Mouse (Mus musculus) MEL (cell line): ENCODE results near the gene Thsd7a. TPM values are rescaled to one million over a fixed set of nuclear protein-coding genes. Genes with fewer than 3 reads are reported as not detected.

ENCODE experiments used
- DNase-seq: peaks from one replicate; pipeline ENCODE4 v3.0.0; 2011; ENCODE audit warnings: low read depth, low spot score
- H3K27ac ChIP-seq: 2 replicates; pipeline ENCODE4 v1.5.1; 2012; ENCODE audit warnings: low read depth, mild to moderate bottlenecking, control low read depth, low read length, moderate library complexity; ENCODE audit not compliant: control insufficient read depth
- H3K27me3 ChIP-seq, 2 experiments: fragments of 150-350 bp in 1 of 2; sonication (generic) in 1 of 2; 2 replicates each; pipeline ENCODE4 v1.6.1; 2012; ENCODE audit warnings: low read length in 2 of 2, mild to moderate bottlenecking in 2 of 2, improper control_type of control experiment in 1 of 2, moderate library complexity in 1 of 2; ENCODE audit not compliant: insufficient read depth in 2 of 2, control insufficient read depth in 1 of 2
- H3K36me3 ChIP-seq, 2 experiments: 2 replicates each; pipeline ENCODE4 v1.6.1; 2012 to 2014; ENCODE audit warnings: low read length in 2 of 2, improper control_type of control experiment in 1 of 2, inconsistent platforms in 1 of 2, mild to moderate bottlenecking in 1 of 2; ENCODE audit not compliant: insufficient read depth in 2 of 2, control insufficient read depth in 1 of 2
- H3K4me1 ChIP-seq, 2 experiments: fragments of 150-350 bp in 1 of 2; sonication (generic) in 1 of 2; 2 replicates each; pipeline ENCODE4 v1.6.1; 2012; ENCODE audit warnings: low read length in 2 of 2, improper control_type of control experiment in 1 of 2, mild to moderate bottlenecking in 1 of 2; ENCODE audit not compliant: insufficient read depth in 2 of 2, control insufficient read depth in 1 of 2
- H3K4me3 ChIP-seq, 2 experiments: fragments of 150-350 bp in 1 of 2; sonication (generic) in 1 of 2; 2 replicates each; pipeline ENCODE4 v1.5.1; 2012; ENCODE audit warnings: low read depth in 2 of 2, low read length in 2 of 2, mild to moderate bottlenecking in 2 of 2, moderate library complexity in 2 of 2, control low read depth in 1 of 2, improper control_type of control experiment in 1 of 2; ENCODE audit not compliant: control insufficient read depth in 1 of 2, insufficient read depth in 1 of 2
- H3K79me2 ChIP-seq: 2 replicates; pipeline ENCODE4 v1.6.1; 2012; ENCODE audit warnings: mild to moderate bottlenecking, low read length, moderate library complexity; ENCODE audit not compliant: control insufficient read depth, poor library complexity, insufficient read depth
- H3K9ac ChIP-seq: 2 replicates; pipeline ENCODE4 v1.6.1; 2012; ENCODE audit warnings: low read depth, mild to moderate bottlenecking, control low read depth, low read length, moderate library complexity; ENCODE audit not compliant: control insufficient read depth, poor library complexity, severe bottlenecking
- H3K9me3 ChIP-seq: fragments of 150-350 bp; sonication (generic); replicated peaks from 2 replicates; pipeline ENCODE4 v1.6.1; 2012; ENCODE audit warnings: mild to moderate bottlenecking, low read length, improper control_type of control experiment, moderate library complexity; ENCODE audit not compliant: insufficient read depth
- CHD2 ChIP-seq: IDR thresholded peaks from 2 replicates; pipeline ENCODE4 v1.6.1; 2011; ENCODE audit warnings: low read length, improper control_type of control experiment
- CTCF ChIP-seq, 3 experiments: IDR thresholded peaks in 2 of 3; conservative IDR thresholded peaks in 1 of 3; 2 replicates each; pipeline ENCODE4 v1.5.1; 2011 to 2012; ENCODE audit warnings: low read length in 3 of 3, low read depth in 2 of 3, mild to moderate bottlenecking in 2 of 3, improper control_type of control experiment in 1 of 3, inconsistent platforms in 1 of 3, mixed read lengths in 1 of 3, moderate library complexity in 1 of 3; ENCODE audit not compliant: control insufficient read depth in 1 of 3, insufficient read depth in 1 of 3, poor library complexity in 1 of 3, severe bottlenecking in 1 of 3
- E2F4 ChIP-seq: IDR thresholded peaks from 2 replicates; pipeline ENCODE4 v1.6.1; 2011; ENCODE audit warnings: low read depth, low read length, improper control_type of control experiment, borderline replicate concordance
- ELF1 ChIP-seq: IDR thresholded peaks from 2 replicates; pipeline ENCODE4 v1.6.1; 2014; ENCODE audit warnings: low read depth, mild to moderate bottlenecking, inconsistent platforms, low read length, improper control_type of control experiment, moderate library complexity
- EP300 ChIP-seq, 2 experiments: IDR thresholded peaks; 2 replicates each; pipeline ENCODE4 v1.6.1; 2011; ENCODE audit warnings: improper control_type of control experiment in 2 of 2, low read length in 2 of 2, low read depth in 1 of 2, mild to moderate bottlenecking in 1 of 2
- ETS1 ChIP-seq: IDR thresholded peaks from 2 replicates; pipeline ENCODE4 v1.6.1; 2012; ENCODE audit warnings: low read depth, mild to moderate bottlenecking, inconsistent platforms, low read length, improper control_type of control experiment, moderate library complexity
- JUND ChIP-seq: IDR thresholded peaks from 2 replicates; pipeline ENCODE4 v1.6.1; 2011; ENCODE audit warnings: low read depth, mild to moderate bottlenecking, improper control_type of control experiment, low read length
- MAX ChIP-seq: IDR thresholded peaks from 2 replicates; pipeline ENCODE4 v1.6.1; 2011; ENCODE audit warnings: low read length, improper control_type of control experiment
- MAZ ChIP-seq: IDR thresholded peaks from 2 replicates; pipeline ENCODE4 v1.6.1; 2012; ENCODE audit warnings: low read depth, mild to moderate bottlenecking, inconsistent platforms, low read length, improper control_type of control experiment
- MEF2A ChIP-seq: IDR thresholded peaks from 2 replicates; pipeline ENCODE4 v1.6.1; 2014; ENCODE audit warnings: low read depth, mild to moderate bottlenecking, inconsistent platforms, low read length, improper control_type of control experiment; ENCODE audit not compliant: poor library complexity, insufficient replicate concordance, severe bottlenecking; ENCODE audit errors: extremely low read depth
- MXI1 ChIP-seq: IDR thresholded peaks from 2 replicates; pipeline ENCODE4 v1.6.1; 2011; ENCODE audit warnings: mild to moderate bottlenecking, low read depth, low read length, improper control_type of control experiment
- MYB ChIP-seq: IDR thresholded peaks from 2 replicates; pipeline ENCODE4 v1.6.1; 2011; ENCODE audit warnings: mild to moderate bottlenecking, low read depth, low read length, improper control_type of control experiment
- MYC ChIP-seq: IDR thresholded peaks from 2 replicates; pipeline ENCODE4 v1.6.1; 2011; ENCODE audit warnings: low read depth, mild to moderate bottlenecking, low read length, improper control_type of control experiment, moderate library complexity
- NELFE ChIP-seq: IDR thresholded peaks from 2 replicates; pipeline ENCODE4 v1.6.1; 2011; ENCODE audit warnings: low read depth, low read length, improper control_type of control experiment
- NRF1 ChIP-seq: IDR thresholded peaks from 2 replicates; pipeline ENCODE4 v1.6.1; 2014; ENCODE audit warnings: low read depth, mild to moderate bottlenecking, inconsistent platforms, low read length, improper control_type of control experiment, moderate library complexity; ENCODE audit not compliant: poor library complexity, insufficient read depth, severe bottlenecking
- POLR2A ChIP-seq, 2 experiments: IDR thresholded peaks; 2 replicates each; pipeline ENCODE4 v1.6.1; 2011 to 2012; ENCODE audit warnings: low read length in 2 of 2, mild to moderate bottlenecking in 2 of 2, control low read depth in 1 of 2, improper control_type of control experiment in 1 of 2, low read depth in 1 of 2, moderate library complexity in 1 of 2; ENCODE audit not compliant: control insufficient read depth in 1 of 2, insufficient read depth in 1 of 2, poor library complexity in 1 of 2
- POLR2AphosphoS2 ChIP-seq: IDR thresholded peaks from 2 replicates; pipeline ENCODE4 v1.6.1; 2011; ENCODE audit warnings: low read length, improper control_type of control experiment
- POLR2AphosphoS5 ChIP-seq: IDR thresholded peaks from 2 replicates; pipeline ENCODE4 v1.6.1; 2012; ENCODE audit warnings: low read depth, borderline replicate concordance, mild to moderate bottlenecking, inconsistent platforms, low read length, moderate library complexity, mixed read lengths
- SIN3A ChIP-seq: IDR thresholded peaks from 2 replicates; pipeline ENCODE4 v1.6.1; 2012; ENCODE audit warnings: low read length, improper control_type of control experiment, inconsistent platforms
- TCF12 ChIP-seq: IDR thresholded peaks from 2 replicates; pipeline ENCODE4 v1.6.1; 2014; ENCODE audit warnings: low read depth, mild to moderate bottlenecking, inconsistent platforms, low read length, improper control_type of control experiment, moderate library complexity
- UBTF ChIP-seq: IDR thresholded peaks from 2 replicates; pipeline ENCODE4 v1.6.1; 2012; ENCODE audit warnings: low read depth, mild to moderate bottlenecking, inconsistent platforms, low read length, improper control_type of control experiment, moderate library complexity, borderline replicate concordance; ENCODE audit not compliant: insufficient read depth
- USF1 ChIP-seq: IDR thresholded peaks from 2 replicates; pipeline ENCODE4 v1.6.1; 2014; ENCODE audit warnings: low read depth, mild to moderate bottlenecking, inconsistent platforms, low read length, improper control_type of control experiment, moderate library complexity
- USF2 ChIP-seq, 2 experiments: IDR thresholded peaks; 2 replicates each; pipeline ENCODE4 v1.6.1; 2011 to 2012; ENCODE audit warnings: improper control_type of control experiment in 2 of 2, low read length in 2 of 2, borderline replicate concordance in 1 of 2, inconsistent platforms in 1 of 2, low read depth in 1 of 2, mild to moderate bottlenecking in 1 of 2; ENCODE audit not compliant: insufficient read depth in 1 of 2
- ZKSCAN1 ChIP-seq: IDR thresholded peaks from 2 replicates; pipeline ENCODE4 v1.6.1; 2012; ENCODE audit warnings: low read depth, mild to moderate bottlenecking, inconsistent platforms, low read length, improper control_type of control experiment, moderate library complexity
- ZMIZ1 ChIP-seq: IDR thresholded peaks from 2 replicates; pipeline ENCODE4 v1.6.1; 2012; ENCODE audit warnings: low read depth, mild to moderate bottlenecking, inconsistent platforms, low read length, improper control_type of control experiment, moderate library complexity
- ZNF384 ChIP-seq: IDR thresholded peaks from 2 replicates; pipeline ENCODE4 v1.6.1; 2012; ENCODE audit warnings: low read depth, mild to moderate bottlenecking, inconsistent platforms, low read length, improper control_type of control experiment
- polyA plus RNA-seq, 2 experiments: library from polyadenylated mRNA; stranded (reverse) in 1 of 2; unstranded in 1 of 2; fragments of >175 nt in 1 of 2; fragments of >200 nt in 1 of 2; gene quantifications; 2 replicates each; pipeline versions ENCODE4 v1.2.1 to v1.2.4; 2012; ENCODE audit warnings: low replicate concordance in 2 of 2, low read depth in 1 of 2; ENCODE audit not compliant: insufficient read length in 2 of 2, insufficient read depth in 1 of 2, missing spikeins in 1 of 2
- total RNA-seq: library from RNA; depleted of rRNA; stranded (reverse); fragments of 300-350 nt; gene quantifications from 2 replicates; pipeline ENCODE4 v1.2.3, GENCODE M21; 2012

Gene Thsd7a
- total and polyA plus RNA-seq, 3 experiments, result not detected

DNA sequence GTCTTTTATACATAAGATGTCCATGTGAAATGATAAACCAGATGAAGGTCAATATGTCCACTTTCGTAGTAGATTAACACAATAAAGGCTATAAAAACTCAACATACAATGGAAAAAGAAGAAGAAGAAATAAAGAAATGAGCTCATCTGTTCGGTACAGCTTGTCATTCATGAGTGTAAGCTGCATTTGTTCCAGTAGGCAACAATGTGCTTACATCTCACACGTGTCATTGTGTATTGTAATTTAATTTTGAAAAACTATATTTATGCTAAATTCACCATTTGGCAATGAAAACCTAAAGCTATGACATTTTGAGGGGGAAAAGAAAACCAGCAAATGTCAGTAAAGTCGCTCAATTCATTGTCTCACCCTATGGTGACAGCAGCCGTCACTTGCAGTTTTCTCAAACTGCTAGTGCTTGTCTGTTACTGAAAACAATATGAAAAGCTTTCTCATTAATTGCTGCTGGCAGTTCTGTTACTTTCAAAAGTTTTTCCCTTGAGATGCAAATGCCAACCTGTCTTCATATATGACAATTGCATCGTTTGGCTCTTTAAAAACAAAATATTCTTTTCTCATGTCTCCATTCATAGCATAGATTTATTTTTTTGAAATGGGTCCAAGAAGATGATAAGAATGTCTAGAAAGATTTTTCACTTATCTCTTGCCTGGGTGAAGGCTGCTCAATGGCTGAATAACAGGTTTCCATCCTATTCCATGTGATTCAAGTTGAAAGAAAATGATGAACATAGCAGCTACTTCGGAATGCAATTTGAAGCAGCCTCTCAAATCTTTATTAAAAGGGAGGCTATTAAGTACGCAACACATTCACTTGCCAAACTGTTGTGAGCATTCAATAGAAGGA lies 10.4 kb upstream of the Thsd7a start:
- TF ChIP-seq EP300 (IDR thresholded peaks at IDR 0.05; ENCODE audit: low read depth in 1 of 2, low read length in 2 of 2), result no peak
- no peak for TF ChIP-seq SIN3A
- TF ChIP-seq ZKSCAN1, result no peak
- no peak for TF ChIP-seq MEF2A
- no peak for TF ChIP-seq UBTF
- no peak for TF ChIP-seq POLR2A (IDR thresholded peaks at IDR 0.05; ENCODE audit: control insufficient read depth in 1 of 2, insufficient read depth in 1 of 2, low read depth in 1 of 2, low read length in 2 of 2, poor library complexity in 1 of 2)
- no peak for TF ChIP-seq NRF1
- TF ChIP-seq USF1, result no peak
- no peak for TF ChIP-seq MYC
- no peak for TF ChIP-seq ZNF384
- no peak for TF ChIP-seq POLR2AphosphoS5
- no peak for TF ChIP-seq MAX
- TF ChIP-seq NELFE, result no peak
- TF ChIP-seq MYB, result no peak
- Histone ChIP-seq H3K27me3 (no peaks in the 10 kb centered on the region), H3K4me1 (no peaks in the 10 kb centered on the region), H3K4me3 (no peak overlapping the region), H3K79me2 (no peaks in the 10 kb centered on the region), H3K9me3 (no peaks in the 10 kb centered on the region), H3K9ac (no peak overlapping the region), H3K27ac (no peak overlapping the region), H3K36me3 (no peaks in the 10 kb centered on the region)
- no peak for DNase-seq

DNA sequence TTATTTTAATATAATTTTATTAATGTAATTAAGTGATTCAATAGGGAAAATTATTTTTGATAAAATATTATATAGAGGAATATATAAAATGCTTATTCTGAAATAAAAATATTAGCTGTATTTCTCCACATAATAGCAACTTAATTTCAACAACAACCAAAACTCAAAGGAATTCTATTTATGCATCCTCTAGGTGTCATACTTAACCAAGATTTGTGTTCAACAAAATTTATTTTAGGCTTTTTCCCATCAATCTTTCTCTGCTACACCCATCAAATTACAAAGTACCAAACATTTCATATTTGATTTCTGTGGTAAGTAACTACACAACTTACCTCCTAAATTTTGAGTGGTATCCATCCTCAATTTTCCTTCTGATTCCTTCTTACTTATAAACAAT lies 3.1 kb upstream of the Thsd7a start:
- no peak for TF ChIP-seq E2F4
- TF ChIP-seq EP300 (IDR thresholded peaks at IDR 0.05; ENCODE audit: low read depth in 1 of 2, low read length in 2 of 2), result no peak
- TF ChIP-seq MAZ, result no peak
- no peak for TF ChIP-seq MEF2A
- TF ChIP-seq USF1, result no peak
- no peak for TF ChIP-seq ELF1
- TF ChIP-seq ZKSCAN1, result no peak
- no peak for TF ChIP-seq TCF12
- TF ChIP-seq MXI1, result no peak
- TF ChIP-seq CTCF (IDR thresholded peaks at IDR 0.05 in 2 of 3, conservative IDR thresholded peaks at IDR 0.05 in 1 of 3; ENCODE audit: control insufficient read depth in 1 of 3, insufficient read depth in 1 of 3, low read depth in 2 of 3, low read length in 3 of 3, poor library complexity in 1 of 3, severe bottlenecking in 1 of 3), result no peak; a peak in 1 of 6 replicates
- TF ChIP-seq MYB, result no peak
- no peak for TF ChIP-seq POLR2AphosphoS2
- no peak for TF ChIP-seq ZMIZ1
- no peak for TF ChIP-seq SIN3A
- TF ChIP-seq ETS1, result no peak
- no peak for TF ChIP-seq CHD2
- TF ChIP-seq USF2 (IDR thresholded peaks at IDR 0.05; ENCODE audit: borderline replicate concordance in 1 of 2, insufficient read depth in 1 of 2, low read depth in 1 of 2, low read length in 2 of 2), result no peak
- TF ChIP-seq JUND, result no peak
- no peaks in the 10 kb centered on the region for H3K36me3 ChIP-seq
- DNase-seq, result no peak
- H3K9ac ChIP-seq, result no peak overlapping the region
- H3K27ac ChIP-seq, result no peak overlapping the region
- H3K79me2 ChIP-seq, result no peaks in the 10 kb centered on the region
- H3K27me3 ChIP-seq, result no peaks in the 10 kb centered on the region
- H3K4me3 ChIP-seq, result no peak overlapping the region
- H3K9me3 ChIP-seq, result no peaks in the 10 kb centered on the region
- H3K4me1 ChIP-seq, result no peaks in the 10 kb centered on the region
